Mouse (Mus musculus): ENCODE results near the gene Limch1. TPM values are rescaled to one million over a fixed set of nuclear protein-coding genes. Genes with fewer than 3 reads are reported as not detected.

The Limch1 gene
- polyA plus RNA-seq, 1 experiment = 5.0 TPM

DNA sequence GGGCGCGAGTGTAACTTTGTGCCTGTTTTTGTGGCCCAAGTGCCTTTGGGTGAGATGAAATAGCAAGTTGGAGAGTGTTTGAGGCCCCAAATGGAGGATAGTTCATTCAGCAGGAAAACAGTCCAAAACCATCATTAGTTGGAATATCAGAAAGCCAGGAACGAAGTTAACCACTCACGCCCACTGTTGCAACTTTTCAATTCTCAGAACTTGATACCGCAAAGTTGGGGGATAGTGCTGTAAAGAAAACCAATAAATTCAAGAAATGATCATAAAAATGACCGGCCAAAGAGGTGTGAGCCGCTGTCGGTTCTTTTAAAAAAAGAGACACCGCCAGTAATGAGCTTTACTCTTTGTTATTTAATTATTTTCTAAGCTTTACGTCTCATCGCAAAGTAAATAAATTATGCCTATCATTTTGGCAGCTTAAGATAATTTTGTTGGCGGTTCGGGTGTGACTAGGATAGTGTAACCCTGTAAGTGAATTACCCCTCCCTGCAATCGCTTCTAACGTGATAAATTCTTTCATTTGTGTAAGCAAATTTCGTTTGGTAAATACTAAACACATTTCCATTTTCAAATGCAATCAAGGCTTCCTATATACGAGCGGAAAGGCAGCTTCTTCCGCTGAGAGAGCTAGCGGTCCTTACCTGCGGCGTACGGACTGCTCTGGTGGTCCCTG lies 352.6 kb downstream of the Limch1 start:
- Histone ChIP-seq H3K4me1 (replicated peaks; ENCODE audit: control insufficient read depth, insufficient read depth, low read length) (no peaks in the 10 kb centered on the region), H3K4me3 (ENCODE audit: control insufficient read depth, insufficient read depth, low read length) (no peak overlapping the region), H3K27me3 (ENCODE audit: control insufficient read depth, insufficient read depth, low read length) (peaks cover 21% of the 10 kb centered on the region), H3K27ac (ENCODE audit: control insufficient read depth, insufficient read depth, low read length) (no peak overlapping the region), H3K36me3 (ENCODE audit: control insufficient read depth, insufficient read depth, low read length) (no peaks in the 10 kb centered on the region)
- DNase-seq = no peak
- WGBS = 10% methylated on average over 23 of the region's 23 CpGs
- TF ChIP-seq POLR2A (IDR thresholded peaks at IDR 0.05; ENCODE audit: control insufficient read depth, extremely low read depth, insufficient read depth, low read length, poor library complexity) (no peak), CTCF (IDR thresholded peaks at IDR 0.05; ENCODE audit: borderline replicate concordance, control insufficient read depth, extremely low read depth, insufficient read depth, low read length, poor library complexity) (no peak)

DNA sequence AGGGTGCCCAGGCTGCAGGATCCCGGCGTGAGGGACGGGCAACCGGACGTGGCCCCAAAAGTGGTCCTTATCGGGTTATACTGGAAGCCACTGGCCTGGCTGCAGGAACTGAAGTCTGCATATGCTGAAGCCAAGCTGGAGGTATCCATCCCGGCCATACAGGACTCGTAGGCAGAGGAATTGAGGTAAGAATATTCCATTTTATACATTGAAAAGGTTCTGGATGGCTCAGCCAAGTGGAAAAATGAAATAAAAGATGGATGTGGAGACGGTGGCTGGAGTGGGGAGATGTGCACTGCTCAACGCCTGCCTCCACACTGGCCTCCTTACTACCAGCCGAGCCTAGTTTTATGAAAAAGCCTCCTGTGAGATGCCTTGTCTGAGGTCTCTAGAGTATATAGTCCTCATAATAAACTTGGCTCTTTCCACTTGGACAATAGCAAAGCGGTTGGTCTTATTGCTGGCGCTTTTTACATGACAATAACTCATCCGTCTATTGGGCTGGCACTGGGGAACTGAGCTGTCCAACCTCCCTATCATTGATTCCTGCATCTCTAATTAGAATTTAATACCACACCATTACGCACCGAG lies 353.2 kb downstream of the Limch1 start, which contains the start of gene Phox2b:
TSS of gene Phox2b (minus strand) at position 569 of the 591 bp plus-strand sequence.
- no peak for TF ChIP-seq POLR2A (IDR thresholded peaks at IDR 0.05; ENCODE audit: control insufficient read depth, extremely low read depth, insufficient read depth, low read length, poor library complexity)
- no peak for TF ChIP-seq CTCF (IDR thresholded peaks at IDR 0.05; ENCODE audit: borderline replicate concordance, control insufficient read depth, extremely low read depth, insufficient read depth, low read length, poor library complexity)
- H3K4me3 ChIP-seq (ENCODE audit: control insufficient read depth, insufficient read depth, low read length) = no peak within 1 kb of the TSS
- DNase-seq = no peak
- WGBS = 11% methylated on average over 16 of the region's 16 CpGs
- no peaks in the 10 kb centered on the region for H3K36me3 ChIP-seq (ENCODE audit: control insufficient read depth, insufficient read depth, low read length)
- H3K27ac ChIP-seq (ENCODE audit: control insufficient read depth, insufficient read depth, low read length) = no peak within 1 kb of the TSS
- no peaks in the 10 kb centered on the region for H3K4me1 ChIP-seq (replicated peaks; ENCODE audit: control insufficient read depth, insufficient read depth, low read length)
- H3K27me3 ChIP-seq (ENCODE audit: control insufficient read depth, insufficient read depth, low read length) = peaks cover 24% of the 10 kb centered on the region

DNA sequence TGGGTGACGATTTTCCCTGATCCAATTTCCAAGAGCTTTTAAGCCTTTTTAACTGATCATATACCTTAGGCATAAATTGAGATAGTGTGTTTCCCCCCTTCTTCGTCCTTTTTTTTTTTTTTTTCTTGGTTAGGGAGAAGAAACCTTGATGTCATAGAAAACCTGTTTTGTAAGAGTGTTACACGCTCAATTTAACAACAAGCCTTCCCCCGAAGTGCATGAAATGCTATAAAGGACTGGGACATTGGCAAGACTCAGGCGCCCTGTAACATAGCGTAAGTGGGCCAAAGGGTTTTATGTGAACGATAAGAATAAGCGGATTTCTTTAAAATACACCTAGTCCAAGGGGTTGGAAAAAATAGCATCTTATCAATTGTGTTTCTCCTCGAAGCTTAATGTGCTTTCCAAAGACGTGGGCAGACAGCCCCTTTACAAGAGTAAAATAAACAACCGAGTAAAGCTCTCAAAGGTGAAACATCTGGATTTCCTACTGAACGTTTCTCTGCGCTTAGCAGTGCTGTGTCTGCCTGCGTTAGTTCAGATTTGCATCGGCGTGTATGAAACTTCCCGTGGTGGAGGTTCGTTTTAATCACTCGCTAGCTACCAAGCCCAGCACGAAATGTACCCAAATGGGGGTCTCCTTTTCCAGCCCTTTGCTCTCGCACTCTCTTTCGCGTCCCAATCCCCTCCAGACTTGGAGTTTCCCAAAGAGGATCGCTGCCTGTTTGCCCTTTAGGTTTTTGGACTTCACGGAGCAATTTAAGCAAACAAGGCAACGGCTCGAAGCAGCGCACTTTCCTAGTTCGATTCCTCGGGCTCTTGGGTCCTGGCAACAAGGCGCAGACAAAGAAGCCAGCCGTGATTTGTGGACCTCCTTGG lies 354.0 kb downstream of the Limch1 start:
- Histone ChIP-seq H3K4me1 (replicated peaks; ENCODE audit: control insufficient read depth, insufficient read depth, low read length) (no peaks in the 10 kb centered on the region), H3K4me3 (ENCODE audit: control insufficient read depth, insufficient read depth, low read length) (no peak overlapping the region), H3K36me3 (ENCODE audit: control insufficient read depth, insufficient read depth, low read length) (no peaks in the 10 kb centered on the region), H3K27me3 (ENCODE audit: control insufficient read depth, insufficient read depth, low read length) (peaks cover 24% of the 10 kb centered on the region), H3K27ac (ENCODE audit: control insufficient read depth, insufficient read depth, low read length) (no peak overlapping the region)
- no peak for TF ChIP-seq CTCF (IDR thresholded peaks at IDR 0.05; ENCODE audit: borderline replicate concordance, control insufficient read depth, extremely low read depth, insufficient read depth, low read length, poor library complexity)
- TF ChIP-seq POLR2A (IDR thresholded peaks at IDR 0.05; ENCODE audit: control insufficient read depth, extremely low read depth, insufficient read depth, low read length, poor library complexity) = no peak
- 11% methylated on average over 32 of the region's 32 CpGs for WGBS
- no peak for DNase-seq

DNA sequence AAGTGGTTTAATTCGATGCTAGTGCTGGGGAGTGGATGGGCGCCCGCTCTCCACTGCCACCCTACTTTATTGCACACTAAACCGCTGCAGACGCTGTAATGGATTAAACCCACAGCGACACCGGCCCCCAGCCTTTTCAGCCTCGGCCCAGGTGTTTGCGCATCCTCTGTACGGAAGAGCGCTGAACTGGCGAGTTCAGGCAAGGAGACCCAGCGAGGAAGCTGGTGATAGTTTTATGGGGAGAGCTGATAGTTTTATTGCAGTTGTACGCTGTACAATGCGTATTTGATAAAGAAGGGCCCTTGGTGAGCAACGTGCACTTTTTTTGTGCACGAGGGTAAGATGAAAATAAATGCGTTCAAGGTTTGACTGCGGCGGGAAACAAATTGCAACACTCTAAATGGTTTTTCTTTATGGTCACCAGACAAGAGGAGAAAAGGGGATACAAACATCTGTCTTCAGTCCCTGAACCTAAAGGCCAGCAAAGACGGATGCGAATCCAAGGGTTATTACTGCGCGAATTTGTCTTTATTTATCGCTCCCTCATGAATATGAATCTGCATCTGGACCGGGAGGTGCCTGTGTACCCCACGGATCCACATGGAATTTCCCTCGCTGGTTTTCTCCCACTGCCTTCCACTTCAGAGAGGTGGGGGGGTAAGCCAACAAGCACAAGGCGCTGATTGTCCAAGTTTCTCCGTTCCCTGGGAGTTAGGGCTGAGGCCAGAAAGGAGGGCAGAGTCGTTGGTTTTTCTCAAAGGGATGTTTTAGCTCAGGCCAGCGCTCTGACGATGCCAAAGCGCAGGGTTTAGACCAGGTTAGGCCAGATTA lies 355.2 kb downstream of the Limch1 start:
- Histone ChIP-seq H3K4me1 (replicated peaks; ENCODE audit: control insufficient read depth, insufficient read depth, low read length) (no peaks in the 10 kb centered on the region), H3K27me3 (ENCODE audit: control insufficient read depth, insufficient read depth, low read length) (peaks cover 21% of the 10 kb centered on the region), H3K36me3 (ENCODE audit: control insufficient read depth, insufficient read depth, low read length) (no peaks in the 10 kb centered on the region), H3K27ac (ENCODE audit: control insufficient read depth, insufficient read depth, low read length) (no peak overlapping the region), H3K4me3 (ENCODE audit: control insufficient read depth, insufficient read depth, low read length) (no peak overlapping the region)
- no peak for DNase-seq
- TF ChIP-seq CTCF (IDR thresholded peaks at IDR 0.05; ENCODE audit: borderline replicate concordance, control insufficient read depth, extremely low read depth, insufficient read depth, low read length, poor library complexity) (no peak), POLR2A (IDR thresholded peaks at IDR 0.05; ENCODE audit: control insufficient read depth, extremely low read depth, insufficient read depth, low read length, poor library complexity) (no peak)
- WGBS = 13% methylated on average over 34 of the region's 34 CpGs

DNA sequence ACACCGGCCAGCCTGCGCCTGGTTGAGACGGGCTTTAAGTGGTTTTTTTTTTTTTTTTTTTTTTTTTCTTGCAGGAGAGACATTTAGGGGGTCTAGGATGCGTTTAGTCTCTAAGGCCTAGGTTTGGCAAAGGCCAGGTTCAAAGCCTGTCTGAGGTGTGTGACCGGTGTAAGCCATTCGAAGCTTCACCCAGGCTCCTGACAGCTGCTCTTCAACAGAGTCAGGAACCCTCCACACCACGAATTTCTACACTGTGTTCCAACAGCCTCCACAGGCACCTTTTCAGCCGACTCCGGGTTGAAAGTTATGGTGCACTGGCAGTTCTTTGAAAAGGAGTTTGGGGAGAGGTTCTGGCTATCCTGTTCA lies 355.8 kb downstream of the Limch1 start:
- Histone ChIP-seq H3K27me3 (ENCODE audit: control insufficient read depth, insufficient read depth, low read length) (peaks cover 21% of the 10 kb centered on the region), H3K4me3 (ENCODE audit: control insufficient read depth, insufficient read depth, low read length) (no peak overlapping the region), H3K27ac (ENCODE audit: control insufficient read depth, insufficient read depth, low read length) (no peak overlapping the region), H3K4me1 (replicated peaks; ENCODE audit: control insufficient read depth, insufficient read depth, low read length) (no peaks in the 10 kb centered on the region), H3K36me3 (ENCODE audit: control insufficient read depth, insufficient read depth, low read length) (no peaks in the 10 kb centered on the region)
- no peak for TF ChIP-seq POLR2A (IDR thresholded peaks at IDR 0.05; ENCODE audit: control insufficient read depth, extremely low read depth, insufficient read depth, low read length, poor library complexity)
- no peak for TF ChIP-seq CTCF (IDR thresholded peaks at IDR 0.05; ENCODE audit: borderline replicate concordance, control insufficient read depth, extremely low read depth, insufficient read depth, low read length, poor library complexity)
- 17% methylated on average over 9 of the region's 9 CpGs for WGBS
- no peak for DNase-seq

Measured in thymus, adult 2 months (tissue).